Mouse (Mus musculus) embryonic facial prominence, embryonic 14.5 days (tissue): ENCODE results near the gene Ptk7. TPM values are rescaled to one million over a fixed set of nuclear protein-coding genes. Genes with fewer than 3 reads are reported as not detected.

ENCODE experiments used
- ATAC-seq: fragments of 200-750 bp; cut with Nextera tagmentation; 2 replicates; pipeline ENCODE4 v1.8.0; 2017; ENCODE audit warnings: low read depth, moderate number of reproducible peaks, moderate TSS enrichment
- DNase-seq: peaks from one replicate; pipeline ENCODE4 v3.0.0-alpha.2; 2015; ENCODE audit warnings: low spot score
- H3K27ac ChIP-seq: fragments of 300-500 bp; sonication (generic); replicated peaks from 2 replicates; pipeline ENCODE4 v1.5.1; 2014; ENCODE audit warnings: low read depth, mild to moderate bottlenecking, low read length, moderate library complexity
- H3K27me3 ChIP-seq: fragments of 300-500 bp; sonication (generic); replicated peaks from 2 replicates; pipeline ENCODE4 v1.6.1; 2014; ENCODE audit warnings: low read length; ENCODE audit not compliant: control insufficient read depth, insufficient read depth
- H3K36me3 ChIP-seq: fragments of 300-500 bp; sonication (generic); 2 replicates; pipeline ENCODE4 v1.6.1; 2014; ENCODE audit warnings: low read length, mixed read lengths; ENCODE audit not compliant: control insufficient read depth, insufficient read depth
- H3K4me1 ChIP-seq: fragments of 300-500 bp; sonication (generic); 2 replicates; pipeline ENCODE4 v1.6.1; 2014; ENCODE audit warnings: antibody characterized with exemption, low read length; ENCODE audit not compliant: control insufficient read depth, insufficient read depth
- H3K4me2 ChIP-seq: fragments of 300-500 bp; sonication (generic); 2 replicates; pipeline ENCODE4 v1.6.1; 2014; ENCODE audit warnings: low read depth, mild to moderate bottlenecking, low read length, moderate library complexity, mixed read lengths
- H3K4me3 ChIP-seq: fragments of 300-500 bp; sonication (generic); 2 replicates; pipeline ENCODE4 v1.5.1; 2014; ENCODE audit warnings: low read depth, mild to moderate bottlenecking, low read length
- H3K9ac ChIP-seq: fragments of 300-500 bp; sonication (generic); 2 replicates; pipeline ENCODE4 v1.6.1; 2014; ENCODE audit warnings: low read depth, mild to moderate bottlenecking, low read length, moderate library complexity, mixed read lengths
- H3K9me3 ChIP-seq: fragments of 300-500 bp; sonication (generic); 2 replicates; pipeline ENCODE4 v1.6.1; 2016; ENCODE audit warnings: low read length; ENCODE audit not compliant: control insufficient read depth
- WGBS: fragments of 180-500 bp; shearing (Covaris S2); extraction: QIAGEN DNeasy Blood & Tissue Kit; methylation state at CpG from one replicate; pipeline ENCODE4 v1.1.7; 2014; 5-methylcytosine and 5-hydroxymethylcytosine counted together
- polyA plus RNA-seq: library from polyadenylated mRNA; unstranded; fragments of >200 nt; fragmentation: Nextera tagmentation; extraction: Ambion mirVana; gene quantifications from 2 replicates; pipeline ENCODE4 v1.2.1, GENCODE M21; 2014

Ptk7 gene
- polyA plus RNA-seq, 1 experiment from 2014 or later, result 68.0 TPM

- Histone ChIP-seq H3K36me3 (no peaks in the 10 kb centered on the region), H3K4me2 (peak overlapping the region; percentile 52), H3K27ac (peak overlapping the region; percentile 97), H3K4me1 (peaks cover 80% of the 10 kb centered on the region), H3K4me3 (peak overlapping the region; percentile 20), H3K9me3 (no peaks in the 10 kb centered on the region), H3K27me3 (no peaks in the 10 kb centered on the region), H3K9ac (peak overlapping the region; percentile 60)
- 7% methylated on average over 23 of the region's 27 CpGs for WGBS
- DNase-seq (peak; percentile 81), ATAC-seq (peak; percentile 64)
Measured at GRCm38 (mm10) chr17:46618769-46619682, 10.3 kb downstream of the Ptk7 start.

- 8% methylated on average over 6 of the region's 6 CpGs for WGBS
- no peaks in the 10 kb centered on the region for H3K36me3 ChIP-seq
- peak; percentile 60 for ATAC-seq
- H3K4me2 ChIP-seq, result peak overlapping the region; percentile 52
- peak; percentile 85 for DNase-seq
- peak overlapping the region; percentile 60 for H3K9ac ChIP-seq
- H3K4me1 ChIP-seq, result peaks cover 80% of the 10 kb centered on the region
- no peaks in the 10 kb centered on the region for H3K27me3 ChIP-seq
- peak overlapping the region; percentile 97 for H3K27ac ChIP-seq
- H3K9me3 ChIP-seq, result no peaks in the 10 kb centered on the region
- peak overlapping the region; percentile 20 for H3K4me3 ChIP-seq
Measured at GRCm38 (mm10) chr17:46618394-46618768, 10.9 kb downstream of the Ptk7 start.

- ATAC-seq (no peak), DNase-seq (peak; percentile 49)
- H3K36me3 ChIP-seq, result no peaks in the 10 kb centered on the region
- H3K27ac ChIP-seq, result peak overlapping the region; percentile 97
- H3K9me3 ChIP-seq, result no peaks in the 10 kb centered on the region
- H3K27me3 ChIP-seq, result no peaks in the 10 kb centered on the region
- 46% methylated on average over 12 of the region's 12 CpGs for WGBS
- H3K4me3 ChIP-seq, result peak overlapping the region; percentile 20; the same call in 1 of the 2 replicates
- H3K4me2 ChIP-seq, result peak overlapping the region; percentile 52
- H3K9ac ChIP-seq, result peak overlapping the region; percentile 23; the same call in 1 of the 2 replicates
- peaks cover 82% of the 10 kb centered on the region for H3K4me1 ChIP-seq
Measured at GRCm38 (mm10) chr17:46617799-46618198, 11.5 kb downstream of the Ptk7 start.

GRCm38 (mm10) chr17:46613229-46613628, 16.1 kb downstream of the Ptk7 start:
- Histone ChIP-seq H3K4me2 (peak overlapping the region; percentile 7; the same call in 1 of the 2 replicates), H3K4me3 (no peak overlapping the region), H3K9ac (no peak overlapping the region), H3K9me3 (no peaks in the 10 kb centered on the region), H3K4me1 (peaks cover 59% of the 10 kb centered on the region), H3K27ac (peak overlapping the region; percentile 41), H3K36me3 (no peaks in the 10 kb centered on the region), H3K27me3 (no peaks in the 10 kb centered on the region)
- DNase-seq, result no peak
- ATAC-seq, result no peak
- 50% methylated on average over 3 of the region's 3 CpGs for WGBS

- H3K27me3 ChIP-seq, result no peaks in the 10 kb centered on the region
- peak overlapping the region; percentile 7 for H3K4me2 ChIP-seq
- H3K9me3 ChIP-seq, result no peaks in the 10 kb centered on the region
- no peaks in the 10 kb centered on the region for H3K36me3 ChIP-seq
- DNase-seq (peak; percentile 49), ATAC-seq (0 out of 2 replicates have a peak, but pooled peaks have one; percentile 23)
- H3K27ac ChIP-seq, result peak overlapping the region; percentile 41
- no peak overlapping the region for H3K4me3 ChIP-seq
- peaks cover 57% of the 10 kb centered on the region for H3K4me1 ChIP-seq
- no peak overlapping the region; the same call in 1 of the 2 replicates for H3K9ac ChIP-seq
- WGBS, result 28% methylated on average over 4 of the region's 4 CpGs
Measured at GRCm38 (mm10) chr17:46612820-46613219, 16.5 kb downstream of the Ptk7 start.

GRCm38 (mm10) chr17:46612189-46612588, 17.1 kb downstream of the Ptk7 start:
- Histone ChIP-seq H3K9me3 (no peaks in the 10 kb centered on the region), H3K4me3 (no peak overlapping the region), H3K4me2 (peak overlapping the region; percentile 7; the same call in 1 of the 2 replicates), H3K36me3 (no peaks in the 10 kb centered on the region), H3K27ac (peak overlapping the region; percentile 41), H3K27me3 (no peaks in the 10 kb centered on the region), H3K9ac (no peak overlapping the region), H3K4me1 (peaks cover 50% of the 10 kb centered on the region)
- ATAC-seq (no peak), DNase-seq (no peak)
- WGBS, result 44% methylated on average over 2 of the region's 2 CpGs

GRCm38 (mm10) chr17:46611316-46611715, 18.0 kb downstream of the Ptk7 start:
- H3K4me2 ChIP-seq, result no peak overlapping the region
- H3K27ac ChIP-seq, result no peak overlapping the region
- WGBS, result 93% methylated on average over 6 of the region's 6 CpGs
- no peaks in the 10 kb centered on the region for H3K36me3 ChIP-seq
- no peaks in the 10 kb centered on the region for H3K9me3 ChIP-seq
- peaks cover 43% of the 10 kb centered on the region for H3K4me1 ChIP-seq
- H3K4me3 ChIP-seq, result no peak overlapping the region
- no peaks in the 10 kb centered on the region for H3K27me3 ChIP-seq
- ATAC-seq (no peak), DNase-seq (no peak)
- H3K9ac ChIP-seq, result no peak overlapping the region

- Histone ChIP-seq H3K9me3 (no peaks in the 10 kb centered on the region), H3K27ac (peak overlapping the region; percentile 65), H3K4me1 (peaks cover 47% of the 10 kb centered on the region), H3K9ac (no peak overlapping the region), H3K4me2 (0 out of 2 replicates have a peak overlapping the region, but pooled peaks have one; percentile 4), H3K4me3 (no peak overlapping the region), H3K36me3 (no peaks in the 10 kb centered on the region), H3K27me3 (no peaks in the 10 kb centered on the region)
- peak; percentile 48; the same call in 1 of the 2 replicates for ATAC-seq
- DNase-seq, result peak; percentile 55
- 41% methylated on average over 15 of the region's 15 CpGs for WGBS
Measured at GRCm38 (mm10) chr17:46609721-46610514, 19.4 kb downstream of the Ptk7 start.
